Mouse (Mus musculus) heart, embryonic 13.5 days (tissue): ENCODE data around the gene Pde10a. TPM values are rescaled to one million over a fixed set of nuclear protein-coding genes. Genes with fewer than 3 reads are reported as not detected.

Experiments used
- ATAC-seq: fragments of 200-750 bp; cut with Nextera tagmentation; 2 replicates; pipeline ENCODE4 v1.8.0; 2017; ENCODE audit warnings: moderate TSS enrichment; ENCODE audit not compliant: insufficient number of reproducible peaks, low FRiP score, low TSS enrichment; ENCODE audit errors: extremely low read depth
- H3K27ac ChIP-seq: fragments of 300-500 bp; sonication (generic); replicated peaks from 2 replicates; pipeline ENCODE4 v1.5.1; 2015; ENCODE audit warnings: moderate library complexity, mild to moderate bottlenecking, inconsistent platforms
- H3K27me3 ChIP-seq: fragments of 300-500 bp; sonication (generic); replicated peaks from 2 replicates; pipeline ENCODE4 v1.6.1; 2015; ENCODE audit warnings: mild to moderate bottlenecking, inconsistent platforms
- H3K36me3 ChIP-seq: fragments of 300-500 bp; sonication (generic); 2 replicates; pipeline ENCODE4 v1.6.1; 2015; ENCODE audit warnings: mild to moderate bottlenecking, inconsistent platforms
- H3K4me1 ChIP-seq: fragments of 300-500 bp; sonication (generic); 2 replicates; pipeline ENCODE4 v1.6.1; 2015; ENCODE audit warnings: inconsistent platforms
- H3K4me2 ChIP-seq: fragments of 300-500 bp; sonication (generic); 2 replicates; pipeline ENCODE4 v1.6.1; 2015; ENCODE audit warnings: inconsistent platforms, mild to moderate bottlenecking, moderate library complexity
- H3K4me3 ChIP-seq: fragments of 300-500 bp; sonication (generic); 2 replicates; pipeline ENCODE4 v1.5.1; 2015; ENCODE audit warnings: moderate library complexity, mild to moderate bottlenecking, inconsistent platforms
- H3K9ac ChIP-seq: fragments of 300-500 bp; sonication (generic); 2 replicates; pipeline ENCODE4 v1.6.1; 2015; ENCODE audit warnings: inconsistent platforms, mild to moderate bottlenecking, moderate library complexity
- H3K9me3 ChIP-seq: fragments of 300-500 bp; sonication (generic); 2 replicates; pipeline ENCODE4 v1.6.1; 2016; ENCODE audit warnings: inconsistent platforms
- WGBS: fragments of 180-500 bp; shearing (Covaris S2); methylation state at CpG from one replicate; pipeline ENCODE4 v1.1.7; 2015; ENCODE audit warnings: mixed read lengths; 5-methylcytosine and 5-hydroxymethylcytosine counted together
- polyA plus RNA-seq: library from polyadenylated mRNA; unstranded; fragments of >200 nt; fragmentation: Nextera tagmentation; extraction: Ambion mirVana; gene quantifications from 2 replicates; pipeline ENCODE4 v1.2.1, GENCODE M21; 2015

Pde10a gene
- polyA plus RNA-seq, 1 experiment from 2014 or later = 1.1 TPM

DNA sequence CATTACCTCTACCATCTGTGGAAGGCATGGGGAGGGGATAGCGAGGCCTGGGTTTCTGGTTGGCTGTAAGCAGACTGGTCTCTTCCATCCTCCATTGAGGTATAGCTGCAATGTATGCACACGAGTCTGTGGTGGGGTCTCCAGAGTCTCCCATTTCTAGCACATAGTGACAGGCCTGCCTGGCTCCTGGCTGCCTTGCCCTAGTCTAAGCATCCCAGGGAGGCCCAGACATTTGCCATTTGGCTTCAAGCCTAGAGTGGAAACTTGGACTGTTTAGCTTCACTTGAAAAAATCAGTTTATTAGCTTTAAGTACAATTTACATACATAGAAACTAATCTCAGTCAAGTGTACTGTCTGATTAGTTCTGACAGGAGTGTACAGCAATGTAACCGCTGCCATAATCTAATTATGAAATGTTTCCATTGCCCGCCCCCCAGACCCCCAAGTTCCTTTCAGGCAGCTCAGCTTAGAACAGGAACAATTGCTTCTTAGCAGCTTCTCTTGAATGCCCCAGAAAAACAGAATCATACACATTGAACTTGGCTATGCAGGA lies 25.5 kb upstream of the Pde10a start:
- 59% methylated on average over 4 of the region's 4 CpGs for WGBS
- H3K4me1 ChIP-seq = peaks cover 3% of the 10 kb centered on the region; the same call in 1 of the 2 replicates
- H3K36me3 ChIP-seq = no peaks in the 10 kb centered on the region
- no peak overlapping the region for H3K4me3 ChIP-seq
- no peak overlapping the region for H3K27ac ChIP-seq
- H3K27me3 ChIP-seq = peaks cover 16% of the 10 kb centered on the region; the same call in 1 of the 2 replicates
- ATAC-seq = no peak
- H3K4me2 ChIP-seq = no peak overlapping the region
- no peaks in the 10 kb centered on the region for H3K9me3 ChIP-seq
- H3K9ac ChIP-seq = no peak overlapping the region

- Histone ChIP-seq H3K27me3 (peaks cover 15% of the 10 kb centered on the region; the same call in 1 of the 2 replicates), H3K4me2 (no peak overlapping the region), H3K9ac (no peak overlapping the region), H3K4me3 (no peak overlapping the region), H3K4me1 (peaks cover 42% of the 10 kb centered on the region), H3K36me3 (no peaks in the 10 kb centered on the region), H3K9me3 (no peaks in the 10 kb centered on the region), H3K27ac (no peak overlapping the region)
- ATAC-seq = no peak
- WGBS = 88% methylated on average over 3 of the region's 3 CpGs
Measured at GRCm38 (mm10) chr17:8504381-8504780, 20.8 kb upstream of the Pde10a start.

- peaks cover 15% of the 10 kb centered on the region; the same call in 1 of the 2 replicates for H3K27me3 ChIP-seq
- H3K4me3 ChIP-seq = peak overlapping the region; percentile 46
- H3K4me2 ChIP-seq = peak overlapping the region; percentile 73
- no peaks in the 10 kb centered on the region for H3K36me3 ChIP-seq
- no peaks in the 10 kb centered on the region for H3K9me3 ChIP-seq
- H3K27ac ChIP-seq = peak overlapping the region; percentile 77
- peak overlapping the region; percentile 65 for H3K9ac ChIP-seq
- 2% methylated on average over 20 of the region's 20 CpGs for WGBS
- peaks cover 39% of the 10 kb centered on the region for H3K4me1 ChIP-seq
- peak; percentile 74 for ATAC-seq
Measured at GRCm38 (mm10) chr17:8505669-8506426, 19.3 kb upstream of the Pde10a start.

DNA sequence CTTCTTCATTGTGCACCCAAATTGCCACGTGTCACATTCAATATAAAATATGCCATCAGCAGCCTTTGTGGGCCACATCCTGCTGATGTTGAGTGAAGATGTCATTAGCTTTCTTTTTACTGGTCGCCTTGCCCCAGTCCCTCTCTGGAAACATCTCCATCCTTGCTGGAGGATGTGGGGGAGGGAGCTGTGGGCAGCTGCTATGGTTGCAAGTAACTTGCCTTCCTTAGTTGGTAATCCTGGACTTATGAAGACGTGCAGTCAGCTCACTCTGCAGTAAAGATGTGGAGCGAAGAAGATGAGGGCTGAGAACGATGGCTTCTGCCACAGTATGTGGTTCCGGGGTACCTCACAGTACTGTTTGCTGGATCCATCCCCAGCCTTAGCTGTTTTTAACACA lies 18.4 kb upstream of the Pde10a start:
- H3K9ac ChIP-seq = no peak overlapping the region
- 62% methylated on average over 6 of the region's 6 CpGs for whole genome bisulfite sequencing
- H3K4me2 ChIP-seq = no peak overlapping the region
- H3K27me3 ChIP-seq = peaks cover 10% of the 10 kb centered on the region; the same call in 1 of the 2 replicates
- H3K4me3 ChIP-seq = no peak overlapping the region
- H3K27ac ChIP-seq = no peak overlapping the region
- H3K36me3 ChIP-seq = no peaks in the 10 kb centered on the region
- ATAC-seq = no peak
- H3K9me3 ChIP-seq = no peaks in the 10 kb centered on the region
- H3K4me1 ChIP-seq = peaks cover 39% of the 10 kb centered on the region

DNA sequence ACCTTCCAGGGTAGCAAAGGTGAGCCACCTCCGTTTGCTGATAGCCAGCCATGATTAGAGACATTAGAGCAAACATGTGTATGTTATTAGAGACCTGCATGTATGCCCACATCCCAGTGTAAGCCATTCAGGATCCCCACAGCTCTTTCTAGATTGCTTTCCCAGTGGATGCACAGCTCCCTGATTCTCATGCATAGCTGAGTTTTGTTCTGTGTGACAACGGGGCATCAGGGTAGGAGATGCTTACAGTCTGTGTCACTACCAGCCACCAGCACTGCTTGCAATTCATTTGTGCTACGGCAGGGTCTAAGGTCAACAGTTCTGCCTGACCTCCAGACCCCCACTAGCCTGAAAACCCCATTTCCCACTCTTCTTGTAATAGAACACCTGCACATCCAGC lies 17.5 kb upstream of the Pde10a start:
- Histone ChIP-seq H3K27ac (no peak overlapping the region), H3K36me3 (no peaks in the 10 kb centered on the region), H3K4me2 (peak overlapping the region; percentile 57), H3K27me3 (0 out of 2 replicates have a peak, but pooled peaks cover 5% of the 10 kb centered on the region), H3K9ac (peak overlapping the region; percentile 66; the same call in 1 of the 2 replicates), H3K9me3 (no peaks in the 10 kb centered on the region), H3K4me3 (peak overlapping the region; percentile 34; the same call in 1 of the 2 replicates), H3K4me1 (peaks cover 39% of the 10 kb centered on the region)
- ATAC-seq = no peak
- WGBS = 9% methylated on average over 3 of the region's 3 CpGs

- Histone ChIP-seq H3K9me3 (no peaks in the 10 kb centered on the region), H3K9ac (peak overlapping the region; percentile 66), H3K27me3 (0 out of 2 replicates have a peak, but pooled peaks cover 5% of the 10 kb centered on the region), H3K4me2 (peak overlapping the region; percentile 57), H3K27ac (peak overlapping the region; percentile 42), H3K4me1 (peaks cover 39% of the 10 kb centered on the region), H3K4me3 (peak overlapping the region; percentile 34), H3K36me3 (no peaks in the 10 kb centered on the region)
- under 1% methylated on average over 16 of the region's 16 CpGs for WGBS
- ATAC-seq = peak; percentile 52; the same call in 1 of the 2 replicates
Measured at GRCm38 (mm10) chr17:8508305-8509141, 16.6 kb upstream of the Pde10a start.

DNA sequence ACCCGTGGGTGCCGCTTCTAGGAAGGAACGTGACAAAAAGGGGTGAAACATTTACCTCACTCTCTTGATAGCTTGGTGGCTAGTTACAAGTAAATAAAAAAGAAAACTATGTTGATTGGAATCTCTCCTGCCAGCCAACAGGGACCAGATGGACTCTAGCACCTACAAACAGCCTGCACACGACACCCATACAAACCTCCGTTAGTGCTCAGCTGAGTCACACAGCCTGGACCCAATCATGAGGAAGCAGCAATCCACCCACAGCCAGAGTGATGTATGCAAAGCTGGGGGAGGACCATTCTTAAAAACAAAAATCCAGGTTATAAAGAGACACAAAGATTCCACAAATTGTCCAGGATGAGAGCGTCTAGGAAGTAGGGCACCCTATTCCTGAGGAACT lies 9.2 kb upstream of the Pde10a start:
- H3K36me3 ChIP-seq = no peaks in the 10 kb centered on the region
- H3K27ac ChIP-seq = no peak overlapping the region
- no peak overlapping the region for H3K9ac ChIP-seq
- 0 out of 2 replicates have a peak, but pooled peaks cover 5% of the 10 kb centered on the region for H3K9me3 ChIP-seq
- no peak overlapping the region for H3K4me3 ChIP-seq
- no peak overlapping the region for H3K4me2 ChIP-seq
- WGBS = 73% methylated on average over 6 of the region's 6 CpGs
- no peak for ATAC-seq
- no peaks in the 10 kb centered on the region for H3K4me1 ChIP-seq
- peaks cover 28% of the 10 kb centered on the region for H3K27me3 ChIP-seq

DNA sequence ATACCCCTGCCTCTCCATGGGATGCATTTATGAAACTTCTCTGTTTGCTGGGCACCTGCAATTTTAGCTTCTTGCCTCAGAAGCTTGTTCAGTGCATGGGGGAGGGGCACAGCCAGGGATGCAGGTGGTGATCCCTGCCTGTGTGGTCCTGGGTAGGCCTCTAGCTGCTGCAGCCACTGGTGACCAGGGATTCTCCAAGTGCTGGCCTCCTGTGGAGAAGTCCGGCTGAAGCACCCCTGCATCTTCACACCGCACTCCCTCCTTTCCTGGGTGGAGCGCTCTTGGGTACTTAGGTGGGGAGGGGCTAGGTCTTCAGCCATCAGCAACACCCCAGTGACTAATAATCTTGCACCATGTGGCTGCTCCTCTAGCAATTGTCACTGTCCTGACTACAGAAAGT lies 1.2 kb upstream of the Pde10a start:
- H3K36me3 ChIP-seq = no peaks in the 10 kb centered on the region
- no peak for ATAC-seq
- peak overlapping the region; percentile 91 for H3K4me2 ChIP-seq
- H3K27me3 ChIP-seq = peaks cover 78% of the 10 kb centered on the region
- no peaks in the 10 kb centered on the region for H3K9me3 ChIP-seq
- no peak overlapping the region for H3K27ac ChIP-seq
- peak overlapping the region; percentile 79 for H3K9ac ChIP-seq
- H3K4me3 ChIP-seq = peak overlapping the region; percentile 61
- 10% methylated on average over 3 of the region's 3 CpGs for WGBS
- H3K4me1 ChIP-seq = peaks cover 26% of the 10 kb centered on the region

- Histone ChIP-seq H3K27me3 (peaks cover 78% of the 10 kb centered on the region), H3K4me1 (peaks cover 26% of the 10 kb centered on the region), H3K9ac (peak overlapping the region; percentile 79), H3K36me3 (no peaks in the 10 kb centered on the region), H3K9me3 (no peaks in the 10 kb centered on the region), H3K4me2 (peak overlapping the region; percentile 91), H3K4me3 (peak overlapping the region; percentile 61), H3K27ac (peak overlapping the region; percentile 10)
- ATAC-seq = peak; percentile 38; the same call in 1 of the 2 replicates
- WGBS = 1% methylated on average over 27 of the region's 45 CpGs
Measured at GRCm38 (mm10) chr17:8524387-8525165, 596 bp upstream of the Pde10a start.

- peak overlapping the region; percentile 91 for H3K4me2 ChIP-seq
- ATAC-seq = no peak
- peaks cover 69% of the 10 kb centered on the region for H3K27me3 ChIP-seq
- H3K9me3 ChIP-seq = no peaks in the 10 kb centered on the region
- peak overlapping the region; percentile 79 for H3K9ac ChIP-seq
- peak overlapping the region; percentile 61 for H3K4me3 ChIP-seq
- no peak overlapping the region for H3K27ac ChIP-seq
- H3K36me3 ChIP-seq = no peaks in the 10 kb centered on the region
- peaks cover 26% of the 10 kb centered on the region for H3K4me1 ChIP-seq
- 5% methylated on average over 21 of the region's 21 CpGs for WGBS
Measured at GRCm38 (mm10) chr17:8525971-8526740, 984 bp downstream of the Pde10a start.
